Mouse (Mus musculus) C2C12 (cell line): ENCODE data around the gene Osbpl5.

Source experiments
- CEBPB ChIP-seq: IDR thresholded peaks from one replicate; pipeline ENCODE4 v1.6.1; 2011; ENCODE audit warnings: low read depth, mild to moderate bottlenecking, control low read depth, moderate library complexity
- CTCF ChIP-seq: IDR thresholded peaks from one replicate; pipeline ENCODE4 v1.5.1; 2011; ENCODE audit not compliant: control insufficient read depth, insufficient read depth, insufficient read length
- MAX ChIP-seq: IDR thresholded peaks from one replicate; pipeline ENCODE4 v1.6.1; 2011; ENCODE audit warnings: mild to moderate bottlenecking, control low read depth
- USF1 ChIP-seq: IDR thresholded peaks from one replicate; pipeline ENCODE4 v1.6.1; 2011; ENCODE audit warnings: low read depth, mild to moderate bottlenecking, control low read depth, moderate library complexity

DNA sequence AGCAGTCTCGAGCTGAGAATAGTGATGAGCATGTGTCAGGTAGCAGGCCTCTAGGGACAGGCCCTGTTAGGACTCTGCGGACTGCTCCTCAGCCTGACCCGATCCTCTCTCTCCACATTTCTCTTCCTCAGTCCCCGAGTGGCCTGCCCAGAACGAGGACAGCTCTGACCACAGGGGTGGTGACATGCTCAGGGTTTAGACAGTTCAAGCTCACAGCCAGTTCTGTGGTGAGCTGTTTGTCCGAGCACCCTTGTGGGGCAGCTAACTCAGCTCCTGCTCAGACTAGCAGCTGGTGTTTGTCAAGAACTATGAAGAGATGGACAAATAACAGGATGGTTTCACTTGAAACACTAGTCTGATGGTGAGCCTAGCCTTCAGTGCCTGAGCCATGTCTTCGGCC, 45.4 kb downstream of the Osbpl5 start:
- TF ChIP-seq CTCF = no peak
- TF ChIP-seq USF1 = no peak
- TF ChIP-seq CEBPB = no peak
- TF ChIP-seq MAX = no peak
